Mouse (Mus musculus) urinary bladder, postnatal 25 days (tissue): Measurements from ENCODE around the gene Vat1.
"Not testable (repeated sequence)": the region's sequence is repeated elsewhere in the genome, so short reads cannot be mapped to it uniquely, and the experiment has no call there.

Source experiments
- DNase-seq: peaks from one replicate; pipeline ENCODE4 v3.0.0; 2022; ENCODE audit warnings: low spot score

Vat1 gene

GRCm38 (mm10) chr11:101465101-101465868, 745 bp downstream of the Vat1 start:
- peak; percentile 70 for DNase-seq

GRCm38 (mm10) chr11:101464211-101465100, 1.6 kb downstream of the Vat1 start, which contains the start of gene Rnd2:
Rnd2 (plus strand) TSS chr11:101464999.
- DNase-seq, result peak; percentile 62

GRCm38 (mm10) chr11:101462583-101463440, 3.2 kb downstream of the Vat1 start:
- DNase-seq, result no peak

GRCm38 (mm10) chr11:101462141-101462540, 3.9 kb downstream of the Vat1 start:
- DNase-seq, result no peak

GRCm38 (mm10) chr11:101460321-101460720, 5.7 kb downstream of the Vat1 start:
- no peak for DNase-seq

- DNase-seq, result no peak
Measured at GRCm38 (mm10) chr11:101459716-101460115, 6.3 kb downstream of the Vat1 start.

GRCm38 (mm10) chr11:101458217-101458616, 7.8 kb downstream of the Vat1 start:
- no peak for DNase-seq

GRCm38 (mm10) chr11:101457631-101458030, 8.4 kb downstream of the Vat1 start:
- DNase-seq, result no peak

- DNase-seq, result no peak
Measured at GRCm38 (mm10) chr11:101455627-101456026, 10.4 kb downstream of the Vat1 start.

- no peak for DNase-seq
Measured at GRCm38 (mm10) chr11:101454702-101455101, 11.3 kb downstream of the Vat1 start.

GRCm38 (mm10) chr11:101452093-101452774, 13.8 kb downstream of the Vat1 start:
- DNase-seq, result no peak

- DNase-seq, result no peak
Measured at GRCm38 (mm10) chr11:101451536-101451935, 14.5 kb downstream of the Vat1 start.

GRCm38 (mm10) chr11:101450394-101450793, 15.6 kb downstream of the Vat1 start:
- DNase-seq, result no peak

GRCm38 (mm10) chr11:101449596-101449995, 16.4 kb downstream of the Vat1 start:
- not testable (repeated sequence) for DNase-seq

- DNase-seq, result no peak
Measured at GRCm38 (mm10) chr11:101448899-101449298, 17.1 kb downstream of the Vat1 start.

- DNase-seq, result peak; percentile 66
Measured at GRCm38 (mm10) chr11:101448274-101448746, 17.7 kb downstream of the Vat1 start, which contains the start of gene Ifi35. Ifi35 (plus strand) TSS chr11:101448407.

GRCm38 (mm10) chr11:101447786-101448185, 18.2 kb downstream of the Vat1 start:
- DNase-seq, result no peak

GRCm38 (mm10) chr11:101446860-101447259, 19.2 kb downstream of the Vat1 start:
- DNase-seq, result not testable (repeated sequence)

GRCm38 (mm10) chr11:101446319-101446718, 19.7 kb downstream of the Vat1 start:
- DNase-seq, result no peak

- no peak for DNase-seq
Measured at GRCm38 (mm10) chr11:101442760-101443159, 23.3 kb downstream of the Vat1 start.

GRCm38 (mm10) chr11:101442127-101442693, 23.8 kb downstream of the Vat1 start, which contains the start of gene Rpl27:
Rpl27 (plus strand) TSS chr11:101442298.
- DNase-seq, result peak; percentile 82
